Mouse (Mus musculus) retina, adult 2 months (tissue): ENCODE measurements around the gene Fbxw18.
"Not testable (repeated sequence)": the region's sequence is repeated elsewhere in the genome, so short reads cannot be mapped to it uniquely, and the experiment has no call there.

Experiments used
- DNase-seq: peaks from one replicate; pipeline ENCODE4 v3.0.0-alpha.2; 2012; ENCODE audit warnings: low read depth, low spot score

Gene Fbxw18

GRCm38 (mm10) chr9:109702600-109702999, at the start of gene Fbxw18:
Fbxw18 (minus strand) TSS chr9:109702700.
- not testable (repeated sequence) for DNase-seq

- DNase-seq, result not testable (repeated sequence)
Measured at GRCm38 (mm10) chr9:109745989-109746388, 43.5 kb upstream of the Fbxw18 start, which contains the start of gene Fbxw26. Fbxw26 (minus strand) TSS chr9:109746089.

GRCm38 (mm10) chr9:109685299-109685698, 17.2 kb downstream of the Fbxw18 start:
- DNase-seq, result no peak

- DNase-seq, result not testable (repeated sequence)
Measured at GRCm38 (mm10) chr9:109664552-109664951, 37.9 kb downstream of the Fbxw18 start, which contains the start of gene Fbxw25. Fbxw25 (minus strand) TSS chr9:109664652.
